Mouse (Mus musculus) intestine, embryonic 14.5 days (tissue): ENCODE data around the gene Xxylt1. TPM values are rescaled to one million over a fixed set of nuclear protein-coding genes. Genes with fewer than 3 reads are reported as not detected.

Experiments
- ATAC-seq: fragments of 200-750 bp; cut with Nextera tagmentation; replicated peaks from 2 replicates; pipeline ENCODE4 v1.8.0; 2017; ENCODE audit warnings: low read depth, moderate number of reproducible peaks, moderate TSS enrichment, moderate library complexity; ENCODE audit not compliant: low FRiP score, low TSS enrichment
- DNase-seq: peaks from one replicate; pipeline ENCODE4 v3.0.0-alpha.2; 2018; ENCODE audit warnings: low spot score
- H3K27ac ChIP-seq: fragments of 300-500 bp; sonication (generic); 2 replicates; pipeline ENCODE4 v1.5.1; 2014; ENCODE audit warnings: low read depth, mild to moderate bottlenecking, control low read depth
- H3K27me3 ChIP-seq: fragments of 300-500 bp; sonication (generic); replicated peaks from 2 replicates; pipeline ENCODE4 v1.6.1; 2014; ENCODE audit warnings: low read length, control low read depth; ENCODE audit not compliant: control insufficient read depth, insufficient read depth
- H3K36me3 ChIP-seq: fragments of 300-500 bp; sonication (generic); 2 replicates; pipeline ENCODE4 v1.6.1; 2014; ENCODE audit warnings: low read length, control low read depth; ENCODE audit not compliant: control insufficient read depth, insufficient read depth
- H3K4me1 ChIP-seq: fragments of 300-500 bp; sonication (generic); replicated peaks from 2 replicates; pipeline ENCODE4 v1.6.1; 2014; ENCODE audit warnings: low read length, control low read depth, mixed read lengths; ENCODE audit not compliant: control insufficient read depth, insufficient read depth
- H3K4me2 ChIP-seq: fragments of 300-500 bp; sonication (generic); 2 replicates; pipeline ENCODE4 v1.6.1; 2014; ENCODE audit warnings: low read length
- H3K4me3 ChIP-seq: fragments of 300-500 bp; sonication (generic); 2 replicates; pipeline ENCODE4 v1.5.1; 2014; ENCODE audit warnings: low read depth, low read length, control low read depth, mixed read lengths
- H3K9ac ChIP-seq: fragments of 300-500 bp; sonication (generic); 2 replicates; pipeline ENCODE4 v1.6.1; 2014; ENCODE audit warnings: mild to moderate bottlenecking, low read length
- H3K9me3 ChIP-seq: fragments of 300-500 bp; sonication (generic); 2 replicates; pipeline ENCODE4 v1.6.1; 2016; ENCODE audit warnings: low read length, control low read depth; ENCODE audit not compliant: control insufficient read depth
- WGBS: fragments of 180-500 bp; shearing (Covaris S2); extraction: QIAGEN DNeasy Blood & Tissue Kit; methylation state at CpG from one replicate; pipeline ENCODE4 v1.1.7; 2014; 5-methylcytosine and 5-hydroxymethylcytosine counted together
- polyA plus RNA-seq: library from polyadenylated mRNA; unstranded; fragments of >200 nt; fragmentation: Nextera tagmentation; extraction: Ambion mirVana; gene quantifications from 2 replicates; pipeline ENCODE4 v1.2.1, GENCODE M21; 2014

Xxylt1 gene
- polyA plus RNA-seq, 1 experiment from 2014 or later: 20.4 TPM

DNA sequence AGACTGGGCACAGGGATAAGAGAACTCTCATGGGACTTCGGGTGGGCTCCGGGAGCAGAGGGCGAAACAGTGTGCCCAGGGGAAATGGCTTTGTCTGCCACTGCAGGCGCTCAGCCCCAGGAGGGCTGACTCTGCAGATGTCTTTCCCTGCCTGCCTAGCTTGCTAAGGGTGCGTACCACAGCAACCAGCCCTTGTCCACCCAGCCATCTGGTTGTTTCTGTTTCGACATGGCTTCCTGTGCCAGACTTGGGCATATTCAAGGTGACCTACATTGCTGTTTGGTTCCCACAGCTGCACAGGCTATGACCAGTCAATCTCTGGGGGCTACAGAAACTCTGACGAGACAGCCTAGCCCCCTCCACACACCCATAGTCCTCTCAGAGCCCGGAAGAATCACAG is 118.7 kb downstream of the Xxylt1 start:
- Histone ChIP-seq H3K9me3 (no peaks in the 10 kb centered on the region), H3K4me1 (0 out of 2 replicates have a peak, but pooled peaks cover 9% of the 10 kb centered on the region), H3K27ac (no peak overlapping the region), H3K4me3 (no peak overlapping the region), H3K27me3 (no peaks in the 10 kb centered on the region), H3K4me2 (no peak overlapping the region), H3K9ac (no peak overlapping the region), H3K36me3 (no peaks in the 10 kb centered on the region)
- DNase-seq (no peak), ATAC-seq (no peak)
- WGBS: 86% methylated on average over 8 of the region's 8 CpGs

DNA sequence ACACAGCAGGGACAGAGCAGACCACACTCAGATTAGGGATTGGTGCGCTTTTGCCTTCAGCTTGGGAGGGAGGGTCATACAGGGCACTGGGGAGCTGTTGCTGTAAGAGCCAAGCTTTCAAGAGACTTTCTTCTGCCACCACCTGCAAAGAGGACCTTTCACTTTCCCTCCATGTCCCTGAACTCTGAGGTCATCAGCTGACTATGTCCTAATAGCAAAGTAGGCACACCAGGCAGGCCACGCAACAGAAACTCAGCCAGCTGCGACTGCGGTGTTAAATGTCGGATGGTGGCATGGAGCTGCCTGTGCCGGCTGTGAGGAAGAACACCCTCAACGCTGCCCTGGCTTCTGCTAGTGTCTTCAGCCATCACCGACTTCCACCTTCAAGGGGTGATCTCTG is 120.1 kb downstream of the Xxylt1 start:
- WGBS: 93% methylated on average over 8 of the region's 8 CpGs

GRCm38 (mm10) chr16:30960266-30960665 is 121.0 kb downstream of the Xxylt1 start:
- Histone ChIP-seq H3K4me1 (0 out of 2 replicates have a peak, but pooled peaks cover 9% of the 10 kb centered on the region), H3K9ac (no peak overlapping the region), H3K4me2 (no peak overlapping the region), H3K27me3 (no peaks in the 10 kb centered on the region), H3K9me3 (no peaks in the 10 kb centered on the region), H3K36me3 (no peaks in the 10 kb centered on the region), H3K27ac (no peak overlapping the region), H3K4me3 (no peak overlapping the region)
- ATAC-seq (no peak), DNase-seq (no peak)
- WGBS: 72% methylated on average over 4 of the region's 4 CpGs

More for the DNA sequence above, 120.1 kb downstream of the Xxylt1 start:
- Histone ChIP-seq H3K9ac (no peak overlapping the region), H3K27ac (no peak overlapping the region), H3K4me1 (0 out of 2 replicates have a peak, but pooled peaks cover 9% of the 10 kb centered on the region), H3K4me3 (no peak overlapping the region), H3K36me3 (no peaks in the 10 kb centered on the region), H3K4me2 (no peak overlapping the region), H3K9me3 (no peaks in the 10 kb centered on the region), H3K27me3 (no peaks in the 10 kb centered on the region)
- DNase-seq (no peak), ATAC-seq (no peak)

- Histone ChIP-seq H3K27ac (no peak overlapping the region), H3K4me3 (no peak overlapping the region), H3K9ac (no peak overlapping the region), H3K4me2 (no peak overlapping the region), H3K27me3 (no peaks in the 10 kb centered on the region), H3K4me1 (0 out of 2 replicates have a peak, but pooled peaks cover 9% of the 10 kb centered on the region), H3K36me3 (no peaks in the 10 kb centered on the region), H3K9me3 (no peaks in the 10 kb centered on the region)
- 82% methylated on average over 12 of the region's 12 CpGs for WGBS
- no peak for ATAC-seq
- no peak for DNase-seq
Observed at GRCm38 (mm10) chr16:30959692-30960091, 121.5 kb downstream of the Xxylt1 start.

DNA sequence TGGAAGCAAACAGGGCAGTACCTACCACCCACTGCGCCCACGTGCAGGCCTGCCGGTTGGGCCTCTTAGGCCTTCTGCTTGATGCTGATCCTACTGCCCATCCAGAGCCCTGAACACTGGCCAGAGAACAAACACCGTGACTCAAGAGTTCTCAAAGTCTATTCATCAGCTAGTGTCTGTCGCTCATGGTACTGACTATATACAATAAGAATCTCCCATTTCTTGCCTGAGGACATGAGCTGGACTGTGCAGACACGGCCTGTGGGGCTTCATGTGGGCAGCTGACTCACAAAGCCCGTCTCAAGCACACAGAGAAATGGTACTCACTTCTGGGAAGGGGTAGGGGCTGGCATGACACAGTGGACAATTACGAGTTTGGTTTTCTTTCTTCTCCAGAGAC is 125.1 kb downstream of the Xxylt1 start:
- no peak overlapping the region for H3K4me2 ChIP-seq
- no peaks in the 10 kb centered on the region for H3K27me3 ChIP-seq
- no peak overlapping the region for H3K9ac ChIP-seq
- DNase-seq (no peak), ATAC-seq (no peak)
- WGBS: 86% methylated on average over 8 of the region's 8 CpGs
- H3K36me3 ChIP-seq: no peaks in the 10 kb centered on the region
- H3K4me1 ChIP-seq: 0 out of 2 replicates have a peak, but pooled peaks cover 9% of the 10 kb centered on the region
- no peak overlapping the region for H3K4me3 ChIP-seq
- H3K27ac ChIP-seq: no peak overlapping the region
- no peaks in the 10 kb centered on the region for H3K9me3 ChIP-seq

- Histone ChIP-seq H3K9ac (no peak overlapping the region), H3K9me3 (peaks cover 7% of the 10 kb centered on the region; the same call in 1 of the 2 replicates), H3K27me3 (no peaks in the 10 kb centered on the region), H3K27ac (no peak overlapping the region), H3K4me2 (no peak overlapping the region), H3K4me3 (no peak overlapping the region), H3K36me3 (no peaks in the 10 kb centered on the region), H3K4me1 (no peaks in the 10 kb centered on the region)
- ATAC-seq (no peak), DNase-seq (no peak)
- WGBS: 74% methylated on average over 1 of the region's 1 CpGs
Observed at GRCm38 (mm10) chr16:30948636-30949035, 132.6 kb downstream of the Xxylt1 start.

GRCm38 (mm10) chr16:30948216-30948615 is 133.0 kb downstream of the Xxylt1 start:
- Histone ChIP-seq H3K27ac (no peak overlapping the region), H3K9ac (no peak overlapping the region), H3K4me2 (no peak overlapping the region), H3K9me3 (peaks cover 7% of the 10 kb centered on the region; the same call in 1 of the 2 replicates), H3K4me1 (no peaks in the 10 kb centered on the region), H3K27me3 (no peaks in the 10 kb centered on the region), H3K36me3 (no peaks in the 10 kb centered on the region), H3K4me3 (no peak overlapping the region)
- DNase-seq (no peak), ATAC-seq (no peak)
- WGBS: 91% methylated on average over 4 of the region's 4 CpGs

DNA sequence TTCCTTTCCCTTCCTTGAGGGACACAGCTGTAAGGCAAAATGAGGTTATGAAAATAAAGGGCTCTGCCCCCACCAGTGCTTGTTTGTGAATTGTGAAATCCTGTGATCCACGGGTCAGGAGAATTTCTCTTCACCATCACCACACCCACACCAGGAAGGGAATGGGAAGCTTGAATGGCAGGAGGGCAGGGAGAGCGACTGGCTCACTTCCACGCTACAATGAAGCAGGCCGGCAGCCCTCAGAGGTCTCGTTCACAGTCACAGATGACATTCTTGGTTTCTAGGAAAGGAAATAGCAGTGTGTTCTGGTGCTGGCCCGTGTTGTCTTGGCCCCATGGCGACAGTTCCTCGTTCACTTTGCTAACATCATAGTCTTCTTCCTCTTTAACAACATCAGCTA is 136.3 kb downstream of the Xxylt1 start:
- Histone ChIP-seq H3K4me3 (no peak overlapping the region), H3K36me3 (no peaks in the 10 kb centered on the region), H3K4me1 (no peaks in the 10 kb centered on the region; the same call in 1 of the 2 replicates), H3K27ac (no peak overlapping the region), H3K4me2 (no peak overlapping the region), H3K27me3 (no peaks in the 10 kb centered on the region), H3K9ac (no peak overlapping the region), H3K9me3 (peaks cover 7% of the 10 kb centered on the region; the same call in 1 of the 2 replicates)
- WGBS: 74% methylated on average over 8 of the region's 8 CpGs
- DNase-seq (no peak), ATAC-seq (no peak)

GRCm38 (mm10) chr16:30943919-30944318 is 137.3 kb downstream of the Xxylt1 start:
- Histone ChIP-seq H3K36me3 (no peaks in the 10 kb centered on the region), H3K4me1 (no peaks in the 10 kb centered on the region; the same call in 1 of the 2 replicates), H3K9ac (no peak overlapping the region), H3K9me3 (peaks cover 7% of the 10 kb centered on the region; the same call in 1 of the 2 replicates), H3K27ac (no peak overlapping the region), H3K27me3 (no peaks in the 10 kb centered on the region), H3K4me2 (no peak overlapping the region), H3K4me3 (no peak overlapping the region)
- 80% methylated on average over 4 of the region's 4 CpGs for WGBS
- DNase-seq (no peak), ATAC-seq (no peak)
